Comparison of ENCODE assay signal across 8 mouse cellular contexts in the genomic region with DNA sequence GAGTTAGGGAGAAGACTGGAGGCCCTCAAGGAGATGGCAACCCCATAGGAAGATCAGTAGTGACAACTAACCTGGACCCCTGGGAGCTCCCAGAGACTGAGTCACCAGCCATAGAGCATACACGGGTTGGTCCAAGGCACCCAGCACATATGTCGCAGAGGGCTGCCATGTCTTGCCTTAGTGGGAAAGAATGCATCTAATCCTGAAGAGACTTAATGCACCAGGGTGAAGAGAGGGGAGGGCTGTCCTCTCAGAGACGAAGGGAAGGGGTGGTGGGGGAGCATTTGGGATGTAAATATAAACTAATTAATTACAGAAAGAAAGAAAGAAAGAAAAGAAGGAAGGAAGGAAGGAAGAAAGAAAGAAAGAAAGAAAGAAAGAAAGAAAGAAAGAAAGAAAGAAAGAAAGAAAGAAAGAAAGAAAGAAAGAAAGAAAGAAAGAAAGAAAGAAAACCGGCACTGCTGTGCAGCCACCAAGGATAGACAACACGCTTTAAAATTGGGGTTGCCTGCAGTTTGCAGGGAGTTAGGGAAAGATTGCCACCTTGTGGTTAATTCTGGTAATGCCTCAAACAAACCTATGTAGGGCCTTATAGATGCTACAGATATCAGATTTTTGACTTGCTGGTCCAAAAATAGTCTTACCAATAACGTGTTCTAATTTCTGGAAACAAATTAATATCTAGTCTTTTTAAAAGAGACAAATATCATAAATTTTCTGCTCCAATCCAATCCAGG. TPM values are rescaled to one million over a fixed set of nuclear protein-coding genes. Genes with fewer than 3 reads are reported as not detected.
DNase-seq lines count a peak whose midpoint lies in the region; ATAC-seq lines count a peak whose summit lies in the region.

No protein-coding gene starts in this region.

- DNase-seq in kidney, adult 9 months, result peak; percentile 73
- DNase-seq in kidney, adult 11 months, result no peak
- DNase-seq in WW6 (ENCODE audit: low read depth, low spot score), result peak; percentile 36
- DNase-seq in embryonic facial prominence, embryonic 10.5 days (ENCODE audit: low spot score), result peak; percentile 47
- peak; percentile 79 for DNase-seq in heart, postnatal 4 days
- DNase-seq in left cerebral cortex, postnatal 14 days (ENCODE audit: low spot score in 2 of 2), result peak; percentile 85 to 92
- DNase-seq in thymus, postnatal 10 days (ENCODE audit: low spot score in 2 of 2), result peak; percentile 53 to 86

- no peak overlapping the region for H3K4me2 ChIP-seq in midbrain, embryonic 15.5 days

- no peaks in the 10 kb centered on the region for H3K36me3 ChIP-seq in embryonic facial prominence, embryonic 10.5 days (replicated peaks)
- no peaks in the 10 kb centered on the region for H3K36me3 ChIP-seq in midbrain, embryonic 15.5 days (replicated peaks)

- H3K9ac ChIP-seq in midbrain, embryonic 15.5 days, result no peak overlapping the region

- WGBS in embryonic facial prominence, embryonic 10.5 days, result 34% methylated on average over 6 of the region's 6 CpGs
- WGBS in midbrain, embryonic 15.5 days, result 31% methylated on average over 6 of the region's 6 CpGs

- no peaks in the 10 kb centered on the region for H3K9me3 ChIP-seq in embryonic facial prominence, embryonic 10.5 days
- H3K9me3 ChIP-seq in midbrain, embryonic 15.5 days, result no peaks in the 10 kb centered on the region

- H3K4me1 ChIP-seq in embryonic facial prominence, embryonic 10.5 days, result peaks cover 9% of the 10 kb centered on the region
- peaks cover 28% of the 10 kb centered on the region for H3K4me1 ChIP-seq in midbrain, embryonic 15.5 days

- intact Hi-C loops in left cerebral cortex, postnatal 14 days (cut with DNase I), result loop anchor here (2.0 to 5.0 kb wide), 3 partner anchors 139 to 291 kb away; no protein-coding TSS in a partner anchor

- ATAC-seq in midbrain, embryonic 15.5 days (replicated peaks), result peak; percentile 68; the same call in 1 of the 2 replicates

- no peak overlapping the region for H3K27ac ChIP-seq in embryonic facial prominence, embryonic 10.5 days (replicated peaks)
- H3K27ac ChIP-seq in midbrain, embryonic 15.5 days, result no peak overlapping the region

- no peak overlapping the region for H3K4me3 ChIP-seq in embryonic facial prominence, embryonic 10.5 days
- no peak overlapping the region for H3K4me3 ChIP-seq in midbrain, embryonic 15.5 days

- H3K27me3 ChIP-seq in embryonic facial prominence, embryonic 10.5 days (replicated peaks; ENCODE audit: low read depth, poor library complexity, severe bottlenecking), result peaks cover 40% of the 10 kb centered on the region
- H3K27me3 ChIP-seq in midbrain, embryonic 15.5 days (replicated peaks), result 0 out of 2 replicates have a peak, but pooled peaks cover 2% of the 10 kb centered on the region

RNA-seq across cellular contexts. Expression of gene Neu3, which starts 30.1 kb away (rescaled TPM):
- polyA plus RNA-seq in embryonic facial prominence, embryonic 10.5 days (2016; fragmentation: Nextera tagmentation; extraction: Ambion mirVana), result 2.2 and 2.3 TPM in 2 replicates
- 1 to 10 TPM; 3.1 to 3.6 TPM for total RNA-seq in heart, postnatal 4 days (2021)
- total RNA-seq in left cerebral cortex, postnatal 14 days (2021), result 1 to 10 TPM; 2.5 to 3.2 TPM
- 1.7 and 2.0 TPM in 2 replicates for polyA plus RNA-seq in midbrain, embryonic 15.5 days (2015; fragmentation: Nextera tagmentation; extraction: Ambion mirVana)

RNA-seq across cellular contexts. Expression of gene Olfr521, which starts 34.8 kb away (rescaled TPM):
- polyA plus RNA-seq in embryonic facial prominence, embryonic 10.5 days (2016; fragmentation: Nextera tagmentation; extraction: Ambion mirVana), result not detected in 2 replicates
- total RNA-seq in heart, postnatal 4 days (2021), result not detected
- total RNA-seq in left cerebral cortex, postnatal 14 days (2021), result not detected
- not detected in 2 replicates for polyA plus RNA-seq in midbrain, embryonic 15.5 days (2015; fragmentation: Nextera tagmentation; extraction: Ambion mirVana)
